8 mouse cellular contexts compared by ENCODE assay signal in the genomic region with DNA sequence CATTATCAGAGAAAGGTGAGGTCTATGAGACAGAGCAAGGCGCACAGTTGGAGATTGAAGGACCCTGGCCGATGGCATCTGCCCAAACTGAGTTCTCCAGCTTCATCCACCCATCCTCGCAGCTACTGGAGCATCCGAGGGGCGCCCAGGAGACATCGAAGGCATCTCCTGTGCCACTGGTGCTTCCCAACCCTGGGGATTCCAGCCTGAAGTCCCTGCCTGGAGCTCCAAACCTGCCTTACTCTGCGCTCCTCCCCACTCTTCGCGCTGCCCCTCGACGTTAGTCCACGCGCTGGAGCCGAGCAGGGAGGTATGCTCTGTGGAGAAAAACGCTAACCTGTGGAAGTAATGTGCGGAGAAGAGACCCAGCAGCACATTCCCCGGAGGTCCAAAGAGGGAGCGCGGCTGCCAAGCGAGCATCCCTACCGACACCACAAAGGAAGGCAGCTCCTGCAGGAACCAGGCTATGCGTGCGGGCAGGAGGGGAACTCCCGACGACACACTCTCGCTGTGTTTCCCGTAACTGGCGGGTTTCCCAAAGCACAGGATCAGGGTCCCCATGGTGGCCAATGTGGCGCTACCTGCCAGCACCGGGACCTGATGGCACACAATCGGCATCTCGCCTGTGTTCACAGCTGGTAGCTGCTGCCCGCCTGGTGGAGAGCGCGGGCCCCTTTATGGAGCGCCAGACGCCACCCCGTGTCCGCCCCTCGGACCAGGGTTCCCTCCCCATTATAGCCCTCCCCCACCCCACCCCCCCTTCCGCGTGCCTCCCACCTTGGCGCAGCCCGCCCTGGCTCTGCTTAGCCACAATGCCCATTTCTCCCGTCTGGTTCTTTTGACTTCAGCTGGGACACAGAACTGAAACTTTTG. TPM values are rescaled to one million over a fixed set of nuclear protein-coding genes. Genes with fewer than 3 reads are reported as not detected.
DNase-seq lines count a peak whose midpoint lies in the region; ATAC-seq and TF ChIP-seq lines count a peak whose summit lies in the region.

TSS of gene Srd5a2 (minus strand) at position 707 of the 873 bp plus-strand sequence.

- peaks cover 76% of the 10 kb centered on the region for H3K27me3 ChIP-seq in kidney, embryonic 15.5 days
- H3K27me3 ChIP-seq in hindbrain, embryonic 13.5 days = peaks cover 58% of the 10 kb centered on the region
- peaks cover 33% of the 10 kb centered on the region for H3K27me3 ChIP-seq in midbrain, embryonic 16.5 days (ENCODE audit: control insufficient read depth, insufficient read depth, low read depth, low read length)

- no peak for TF ChIP-seq CTCF in bone marrow macrophage, adult 2 months (IDR thresholded peaks at IDR 0.05; ENCODE audit: low read depth, low read length)

- no peak within 1 kb of the TSS for H3K27ac ChIP-seq in kidney, embryonic 15.5 days
- no peak within 1 kb of the TSS for H3K27ac ChIP-seq in bone marrow macrophage, adult 2 months (ENCODE audit: insufficient read depth, low read depth, low read length)
- no peak within 1 kb of the TSS for H3K27ac ChIP-seq in hindbrain, embryonic 13.5 days
- H3K27ac ChIP-seq in midbrain, embryonic 16.5 days (ENCODE audit: low read length) = no peak within 1 kb of the TSS

- H3K4me3 ChIP-seq in kidney, embryonic 15.5 days (replicated peaks) = peak within 1 kb of the TSS; percentile 37
- peak within 1 kb of the TSS; percentile 25 for H3K4me3 ChIP-seq in bone marrow macrophage, adult 2 months (ENCODE audit: insufficient read depth, low read length)
- H3K4me3 ChIP-seq in hindbrain, embryonic 13.5 days = peak within 1 kb of the TSS; percentile 37
- peak within 1 kb of the TSS; percentile 32 for H3K4me3 ChIP-seq in midbrain, embryonic 16.5 days (ENCODE audit: low read depth, low read length)

- DNase-seq in kidney, adult 11 months = no peak
- DNase-seq in layer of hippocampus, adult 9-10 months (ENCODE audit: low spot score) = no peak
- no peak for DNase-seq in frontal cortex, postnatal 36 days (ENCODE audit: low spot score in 2 of 2)
- DNase-seq in left cerebral cortex, adult 9 months (ENCODE audit: low spot score in 2 of 2) = no peak

- H3K4me1 ChIP-seq in kidney, embryonic 15.5 days = peaks cover 18% of the 10 kb centered on the region
- 0 out of 2 replicates have a peak, but pooled peaks cover 5% of the 10 kb centered on the region for H3K4me1 ChIP-seq in bone marrow macrophage, adult 2 months (ENCODE audit: control insufficient read depth, insufficient read depth, low read length)
- H3K4me1 ChIP-seq in hindbrain, embryonic 13.5 days (replicated peaks) = peaks cover 16% of the 10 kb centered on the region
- H3K4me1 ChIP-seq in midbrain, embryonic 16.5 days (ENCODE audit: control insufficient read depth, insufficient read depth, low read length) = 0 out of 2 replicates have a peak, but pooled peaks cover 2% of the 10 kb centered on the region

- ATAC-seq in kidney, embryonic 15.5 days (replicated peaks; ENCODE audit: low FRiP score) = no peak
- ATAC-seq in hindbrain, embryonic 13.5 days (ENCODE audit: low FRiP score) = peak; percentile 59
- ATAC-seq in midbrain, embryonic 16.5 days = peak; percentile 67; the same call in 1 of the 2 replicates

- no peaks in the 10 kb centered on the region for H3K36me3 ChIP-seq in kidney, embryonic 15.5 days
- H3K36me3 ChIP-seq in hindbrain, embryonic 13.5 days = no peaks in the 10 kb centered on the region
- no peaks in the 10 kb centered on the region for H3K36me3 ChIP-seq in midbrain, embryonic 16.5 days (ENCODE audit: control insufficient read depth, insufficient read depth, low read length)

- no peak within 1 kb of the TSS for H3K9ac ChIP-seq in kidney, embryonic 15.5 days
- H3K9ac ChIP-seq in hindbrain, embryonic 13.5 days = peak within 1 kb of the TSS; percentile 46
- peak within 1 kb of the TSS; percentile 45 for H3K9ac ChIP-seq in midbrain, embryonic 16.5 days (ENCODE audit: low read depth, low read length)

- 1% methylated on average over 42 of the region's 45 CpGs for WGBS in kidney, embryonic 15.5 days
- WGBS in hindbrain, embryonic 13.5 days = 1% methylated on average over 44 of the region's 45 CpGs
- 1% methylated on average over 45 of the region's 45 CpGs for WGBS in midbrain, embryonic 16.5 days

- peak within 1 kb of the TSS; percentile 60 for H3K4me2 ChIP-seq in kidney, embryonic 15.5 days
- peak within 1 kb of the TSS; percentile 55 for H3K4me2 ChIP-seq in hindbrain, embryonic 13.5 days
- H3K4me2 ChIP-seq in midbrain, embryonic 16.5 days (ENCODE audit: low read length) = peak within 1 kb of the TSS; percentile 53

- H3K9me3 ChIP-seq in kidney, embryonic 15.5 days (replicated peaks) = no peaks in the 10 kb centered on the region
- no peaks in the 10 kb centered on the region for H3K9me3 ChIP-seq in hindbrain, embryonic 13.5 days
- no peaks in the 10 kb centered on the region for H3K9me3 ChIP-seq in midbrain, embryonic 16.5 days (replicated peaks; ENCODE audit: control insufficient read depth, low read length, poor library complexity, severe bottlenecking)

- TF ChIP-seq POLR2A in bone marrow macrophage, adult 2 months (IDR thresholded peaks at IDR 0.05; ENCODE audit: borderline replicate concordance, low read depth, low read length) = no peak

RNA-seq across cellular contexts. Expression of gene Srd5a2, which starts in this region (rescaled TPM):
- not detected in 2 replicates for polyA plus RNA-seq in kidney, embryonic 15.5 days (2015; fragmentation: Nextera tagmentation; extraction: Ambion mirVana)
- not detected in 2 replicates for polyA plus RNA-seq in bone marrow macrophage, adult 2 months (2012; ENCODE audit: insufficient read depth, insufficient read length, missing spikeins)
- not detected in 2 replicates for polyA plus RNA-seq in hindbrain, embryonic 13.5 days (2015; fragmentation: Nextera tagmentation; extraction: Ambion mirVana)
- polyA plus RNA-seq in midbrain, embryonic 16.5 days (2015; fragmentation: Nextera tagmentation; extraction: Ambion mirVana) = 0.12 TPM in 1 of 2 replicates, not detected in the other

Comparison
In these comparisons a context has a peak if more than half of its experiments do, and no peak if none do; other contexts are left out.
1. Peak in ATAC-seq, H3K4me3 ChIP-seq, H3K9ac ChIP-seq and H3K4me2 ChIP-seq in hindbrain, embryonic 13.5 days; RNA of the gene not detected or under 1 TPM.
2. Peak in ATAC-seq, H3K4me3 ChIP-seq, H3K9ac ChIP-seq and H3K4me2 ChIP-seq in midbrain, embryonic 16.5 days; RNA of the gene not detected or under 1 TPM.